Mouse (Mus musculus) lung, adult 2 months (tissue): ENCODE data around the gene Sipa1l2.

ENCODE experiments used
- CTCF ChIP-seq: fragments of 200-500 bp; IDR thresholded peaks from 2 replicates; pipeline ENCODE4 v1.5.1; 2011; ENCODE audit warnings: mild to moderate bottlenecking, low read length, control low read depth; ENCODE audit not compliant: insufficient read depth
- POLR2A ChIP-seq: fragments of 200-500 bp; IDR thresholded peaks from 2 replicates; pipeline ENCODE4 v1.6.1; 2011; ENCODE audit warnings: low read depth, mild to moderate bottlenecking, control low read depth, low read length, borderline replicate concordance; ENCODE audit errors: extremely low read depth

DNA sequence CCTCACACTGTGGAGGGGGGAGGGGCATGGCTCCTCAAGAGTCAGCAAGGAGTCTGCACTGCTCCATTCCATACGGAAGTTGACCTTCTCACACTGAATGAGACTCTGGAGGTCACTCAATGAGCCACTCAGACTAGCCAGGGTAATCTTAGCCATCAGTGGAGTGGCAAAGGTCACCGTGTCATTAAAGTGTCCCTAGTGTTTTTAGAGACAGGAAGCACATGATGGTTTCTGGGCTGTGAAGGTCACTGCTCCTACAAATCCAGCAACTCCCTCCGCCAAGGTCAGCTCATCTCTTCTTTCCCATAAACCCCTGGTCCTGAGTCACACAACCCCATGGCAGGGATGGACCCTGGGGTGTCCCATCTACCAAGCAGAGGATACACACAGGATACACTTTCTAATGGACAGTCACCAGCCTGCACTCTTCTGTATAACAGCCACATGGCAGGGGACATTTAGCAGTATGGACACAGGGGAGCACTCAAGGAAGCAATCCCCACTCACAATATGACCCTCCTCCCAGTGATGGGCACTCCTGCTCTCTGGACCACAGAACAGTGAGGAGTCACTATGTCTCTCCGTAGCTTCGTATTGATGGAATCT is 87.0 kb downstream of the Sipa1l2 start:
- TF ChIP-seq POLR2A (no peak), CTCF (no peak)
